Mouse (Mus musculus) common myeloid progenitor, adult 5-6 weeks (primary cell): ENCODE results near the gene Slc25a40. TPM values are rescaled to one million over a fixed set of nuclear protein-coding genes. Genes with fewer than 3 reads are reported as not detected.

Experiments used
- ATAC-seq: replicated peaks from 2 replicates; pipeline ENCODE4 v1.8.0; 2016; ENCODE audit warnings: low read depth, mild to moderate bottlenecking, moderate TSS enrichment, inconsistent platforms; ENCODE audit not compliant: poor library complexity, severe bottlenecking
- total RNA-seq: library from RNA; stranded (forward); fragments of 200-1000, 187-1606 nt; gene quantifications from 2 replicates; pipeline ENCODE4 v1.2.3, GENCODE M21; 2017

Gene Slc25a40
- total RNA-seq = 8.9 and 10.5 TPM in 2 replicates

DNA sequence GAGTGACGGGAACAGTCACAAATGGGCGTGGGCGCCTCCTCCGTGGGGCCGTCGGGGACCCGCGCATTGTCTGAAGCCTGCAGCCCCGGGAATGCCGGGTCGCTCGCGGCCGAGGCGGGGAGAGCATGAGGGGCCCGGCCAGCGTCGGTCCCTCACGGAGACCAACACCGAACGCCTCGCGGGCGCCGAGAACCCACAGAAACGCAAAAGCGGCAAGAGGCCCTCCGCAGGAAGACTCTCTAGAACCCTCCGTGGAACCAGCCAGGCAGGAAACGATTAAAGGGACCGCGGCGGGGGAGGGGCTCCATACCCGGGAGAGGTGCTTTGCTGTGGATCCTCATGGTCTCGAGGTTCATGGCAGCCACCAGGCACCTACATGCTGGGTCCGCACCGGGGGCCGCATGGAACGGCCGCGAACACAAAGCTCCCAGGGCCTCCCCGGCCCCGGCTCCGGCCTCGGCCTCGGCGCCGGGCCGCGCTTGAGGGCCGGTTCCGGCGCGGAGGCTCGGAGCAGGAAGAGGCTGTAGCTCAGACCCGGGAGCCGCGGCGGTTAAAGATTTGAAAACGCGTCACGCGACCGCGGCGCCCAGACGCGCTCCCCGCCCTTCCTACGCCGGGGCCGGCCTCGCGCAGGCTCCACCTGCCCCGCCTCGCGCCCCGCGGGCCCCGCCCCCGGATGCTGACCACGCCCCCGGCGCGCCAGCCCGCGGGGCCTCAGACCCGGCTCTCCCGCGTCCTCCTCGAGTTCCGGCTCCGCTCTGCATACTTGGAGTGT lies at the start of gene Slc25a40, which contains the start of gene Dbf4:
Gene Slc25a40 (plus strand): TSS at position 694 of the 775 bp plus-strand sequence.
Gene Dbf4 (minus strand): TSS at position 560 of the 775 bp plus-strand sequence.
- ATAC-seq = peak; percentile 84

DNA sequence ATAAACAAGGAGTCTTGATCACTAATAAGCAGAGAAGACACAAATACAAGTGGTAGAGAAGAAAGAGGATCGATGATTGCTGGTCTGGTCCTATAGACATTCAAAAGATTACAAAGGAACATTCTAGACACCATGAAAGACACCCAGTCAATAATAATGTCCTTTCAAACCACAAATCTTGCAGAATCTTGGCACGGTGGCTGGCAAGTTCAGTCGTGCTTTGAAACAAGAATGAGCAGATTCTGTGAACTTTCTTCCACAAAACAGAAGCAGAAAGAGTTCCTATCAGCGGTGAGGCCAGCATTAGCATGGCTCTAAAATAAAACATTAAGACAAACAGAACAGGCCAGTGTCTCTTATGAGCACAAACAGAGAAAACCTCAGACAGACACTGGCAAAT lies 49.2 kb upstream of the Slc25a40 start:
- no peak for ATAC-seq

DNA sequence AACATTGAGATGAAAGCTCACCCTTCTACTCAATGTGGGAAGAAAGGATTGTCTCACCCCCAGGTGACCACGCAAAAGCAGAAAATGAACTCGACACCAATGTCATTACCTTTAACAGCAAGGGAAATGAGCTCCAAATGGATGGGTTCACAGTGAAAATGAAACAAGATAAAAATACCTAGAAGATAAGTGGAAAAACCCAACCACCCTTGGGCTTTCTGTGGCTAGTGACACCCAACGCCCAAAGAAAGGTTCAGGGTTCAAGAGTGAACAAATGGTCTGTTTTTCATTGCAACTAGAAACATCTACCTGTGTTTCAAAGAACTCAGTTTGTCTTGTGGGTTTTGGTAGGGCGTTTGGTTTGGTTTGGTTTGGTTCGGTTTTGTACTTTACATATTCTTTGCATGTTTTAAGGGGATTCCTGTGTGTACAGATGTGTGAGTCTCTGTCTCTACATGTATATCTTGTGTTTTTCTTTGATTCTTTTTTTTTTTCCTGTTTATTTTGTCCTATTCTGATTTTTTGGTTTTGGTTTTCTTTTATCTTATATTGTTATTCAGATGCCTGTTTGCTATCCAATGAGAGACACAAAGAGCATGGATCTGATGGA lies 48.2 kb upstream of the Slc25a40 start:
- ATAC-seq = no peak

DNA sequence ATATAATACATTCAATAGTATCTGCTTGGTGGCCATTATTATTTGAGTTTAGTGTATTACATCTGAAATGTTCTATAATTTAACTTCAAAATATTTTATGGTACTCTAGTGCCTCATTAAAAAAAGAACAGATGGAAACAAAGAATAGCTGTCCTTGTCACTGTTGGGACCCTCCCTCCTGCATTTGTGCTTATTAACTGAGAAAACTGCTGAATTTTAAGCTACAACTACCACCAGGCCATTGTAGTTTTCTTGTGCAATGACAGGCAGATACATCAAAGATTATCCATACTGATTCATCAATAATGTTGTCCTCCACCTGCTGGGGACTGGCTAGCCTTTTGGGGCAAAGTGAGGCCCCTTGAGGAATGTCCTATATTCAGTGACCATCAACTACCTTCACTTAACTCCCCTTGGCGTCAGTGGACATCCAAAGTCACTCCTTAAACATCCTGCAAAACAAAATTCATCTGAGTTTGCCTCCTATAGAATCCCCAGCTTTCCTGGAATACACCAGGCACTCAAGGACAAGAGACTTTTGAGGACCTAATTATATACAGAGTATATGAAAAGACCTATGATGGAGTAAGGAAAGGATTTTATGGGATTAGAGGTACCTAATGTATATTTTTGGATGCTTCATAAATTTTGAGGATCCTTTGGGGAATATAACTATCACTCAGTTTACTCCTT lies 28.6 kb upstream of the Slc25a40 start:
- no peak for ATAC-seq

DNA sequence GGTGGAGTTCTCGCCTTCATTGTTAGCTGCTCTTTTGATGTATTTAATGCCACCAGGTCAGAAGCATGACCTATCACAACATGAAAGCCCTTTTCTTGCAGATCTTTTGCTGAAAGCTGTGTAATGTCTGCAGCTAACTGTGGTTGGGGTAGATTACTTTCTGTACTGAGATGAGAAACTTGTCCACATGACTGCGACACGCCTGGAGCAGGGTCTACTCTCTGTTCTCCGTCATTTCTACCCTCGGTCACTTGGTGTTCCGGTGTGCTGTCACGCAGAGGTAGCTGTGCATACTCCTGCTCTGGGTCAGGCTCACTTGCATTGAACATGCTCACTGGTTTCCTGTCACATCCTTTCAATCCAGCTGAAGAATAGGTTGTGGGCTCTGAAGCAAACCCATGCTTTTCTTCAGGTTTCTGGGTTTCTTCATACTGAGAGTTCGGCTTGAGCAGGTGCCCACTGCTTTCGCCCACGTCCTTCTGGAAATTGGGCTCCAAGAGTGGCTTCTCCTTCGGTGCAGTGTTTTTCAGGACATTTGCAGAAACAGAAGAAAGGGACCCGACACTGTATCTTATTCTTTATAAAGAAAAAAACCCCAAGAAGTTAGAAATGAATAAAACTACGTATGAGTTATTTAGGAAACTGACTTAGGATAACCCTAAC lies 24.9 kb upstream of the Slc25a40 start:
- ATAC-seq = no peak

DNA sequence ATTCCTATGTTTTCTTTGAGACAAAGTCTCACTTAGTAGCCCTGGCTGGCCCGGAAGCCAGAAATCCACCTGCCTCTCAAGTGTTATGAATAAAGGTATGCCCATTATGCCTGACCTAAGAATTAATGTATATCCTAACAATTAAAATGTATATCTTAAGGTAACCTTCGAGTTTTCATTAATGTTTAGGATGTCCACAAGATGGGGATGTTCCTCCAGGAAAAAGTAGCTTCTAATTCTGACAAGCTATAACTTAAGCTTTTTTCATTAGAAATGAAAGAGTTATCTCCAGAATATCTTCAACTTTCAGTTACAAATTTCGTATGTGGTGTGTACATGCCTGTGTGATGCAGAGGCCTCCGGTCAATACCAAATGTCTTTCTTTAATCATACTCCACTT lies 13.9 kb upstream of the Slc25a40 start:
- ATAC-seq = no peak

DNA sequence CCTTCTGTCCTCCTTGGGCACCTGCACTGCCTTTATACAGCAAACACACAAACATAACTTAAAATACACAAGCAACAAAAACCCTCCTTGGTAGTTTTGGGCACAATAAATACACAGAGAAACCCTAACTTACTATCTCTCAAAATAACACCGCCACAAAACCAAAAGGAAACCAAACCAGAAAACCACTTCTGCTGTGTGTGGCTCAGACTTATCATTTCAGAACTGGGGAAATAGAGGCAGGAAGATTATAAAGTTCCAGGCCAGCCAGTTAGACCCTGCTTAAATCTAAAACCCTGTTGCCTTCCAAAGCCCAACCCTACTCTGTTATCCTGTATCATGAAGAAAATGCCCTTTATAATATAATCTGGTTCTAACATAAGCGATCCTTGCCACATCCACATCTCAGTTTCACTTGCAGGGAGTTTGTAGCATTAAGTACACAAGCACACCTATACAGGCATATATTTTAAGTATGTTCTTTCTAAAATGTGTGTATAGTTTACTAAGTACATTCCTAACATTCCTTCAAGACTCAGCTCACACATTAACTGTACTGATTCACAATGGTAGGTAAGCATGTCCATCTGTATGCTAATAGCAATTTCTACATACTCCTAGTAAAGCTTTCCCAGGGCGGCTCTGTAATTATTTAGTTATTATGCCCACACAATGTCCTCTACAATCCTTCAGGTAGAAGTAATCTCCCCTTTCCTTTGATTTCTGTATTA lies 5.8 kb upstream of the Slc25a40 start:
- ATAC-seq = peak; percentile 56

DNA sequence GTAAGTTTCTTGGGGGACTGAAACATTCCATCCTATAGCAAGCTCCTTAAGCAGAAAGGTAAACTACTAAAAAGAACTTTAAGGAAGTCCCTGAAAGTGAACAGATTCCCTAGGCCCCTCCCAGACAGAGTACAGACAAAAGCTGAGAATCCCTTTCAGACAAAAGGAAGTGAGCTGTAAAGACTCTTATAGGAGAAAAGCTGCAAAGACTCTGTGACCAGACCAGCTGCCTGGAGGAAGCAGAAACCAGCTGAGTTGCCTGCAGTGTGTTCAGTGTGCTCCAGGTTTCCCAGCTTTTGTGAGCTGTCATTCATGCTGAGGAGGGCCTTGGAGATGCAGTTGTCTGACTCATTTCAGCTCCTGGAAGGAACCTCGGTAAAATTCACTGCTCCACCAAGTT lies 5.2 kb upstream of the Slc25a40 start:
- peak; percentile 45 for ATAC-seq

DNA sequence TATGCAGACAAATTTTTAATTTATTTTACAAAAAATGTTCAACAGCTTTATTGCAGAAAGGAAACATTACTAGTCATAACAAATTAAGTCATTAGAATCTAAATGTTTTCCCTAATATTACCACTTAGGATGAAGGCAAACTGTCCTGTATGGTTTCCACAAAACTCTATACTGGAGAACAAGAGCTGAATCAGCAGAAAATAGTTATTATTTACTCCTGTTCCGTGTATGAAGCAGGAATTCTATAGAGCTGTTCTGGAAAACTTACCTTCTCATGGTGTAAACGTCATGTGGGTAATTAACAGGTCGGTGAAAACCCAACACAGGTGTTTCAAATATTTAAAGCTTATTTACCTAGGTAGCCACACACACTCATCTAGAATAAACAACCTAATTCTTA lies 1.2 kb upstream of the Slc25a40 start:
- ATAC-seq = no peak

DNA sequence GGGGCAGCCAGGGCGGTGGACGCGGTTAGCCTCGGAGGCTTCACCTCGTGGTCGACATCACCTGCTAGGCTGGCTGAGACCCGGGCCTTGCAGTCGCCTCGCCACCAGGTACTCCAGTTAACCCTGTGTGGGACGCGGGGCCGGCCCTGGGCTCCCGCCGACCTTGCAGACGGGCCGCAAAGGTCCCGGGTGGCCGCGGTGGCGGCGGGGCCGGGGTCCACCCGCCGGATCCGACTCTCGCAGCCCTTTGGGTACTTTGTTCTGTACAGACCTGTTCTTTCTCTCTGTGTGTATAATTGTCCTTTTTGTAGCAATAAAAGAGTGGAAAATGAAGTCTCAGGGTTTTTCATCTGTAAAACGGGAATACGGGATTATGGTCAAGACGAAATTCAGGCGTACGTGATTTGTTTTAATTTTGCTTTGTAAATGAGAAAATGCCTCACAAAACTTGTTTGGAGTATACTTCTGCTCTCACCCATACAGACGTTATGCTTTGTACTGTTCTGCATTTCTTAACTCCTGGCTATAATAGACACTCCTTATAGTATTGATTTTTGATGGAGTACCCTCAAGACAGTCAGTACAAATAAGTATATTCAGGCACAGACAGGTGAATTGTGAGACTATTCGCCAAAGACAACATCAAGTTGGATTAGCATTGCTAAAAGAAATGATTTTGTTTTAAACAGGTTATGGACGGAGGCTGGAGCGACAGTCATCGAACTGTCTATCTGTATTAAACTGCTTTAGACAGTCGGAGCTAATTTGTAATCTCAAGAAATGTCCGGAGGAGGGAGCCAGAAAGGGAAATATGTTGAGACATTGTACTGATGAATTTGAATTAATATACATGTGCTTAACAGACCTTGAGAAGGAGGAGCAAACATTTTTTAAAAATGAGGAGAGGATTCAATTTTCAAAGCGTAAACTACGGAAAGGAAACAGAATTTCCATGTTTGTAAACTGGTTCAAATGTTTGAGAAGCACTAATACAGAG lies 580 bp downstream of the Slc25a40 start:
- peak; percentile 43 for ATAC-seq

DNA sequence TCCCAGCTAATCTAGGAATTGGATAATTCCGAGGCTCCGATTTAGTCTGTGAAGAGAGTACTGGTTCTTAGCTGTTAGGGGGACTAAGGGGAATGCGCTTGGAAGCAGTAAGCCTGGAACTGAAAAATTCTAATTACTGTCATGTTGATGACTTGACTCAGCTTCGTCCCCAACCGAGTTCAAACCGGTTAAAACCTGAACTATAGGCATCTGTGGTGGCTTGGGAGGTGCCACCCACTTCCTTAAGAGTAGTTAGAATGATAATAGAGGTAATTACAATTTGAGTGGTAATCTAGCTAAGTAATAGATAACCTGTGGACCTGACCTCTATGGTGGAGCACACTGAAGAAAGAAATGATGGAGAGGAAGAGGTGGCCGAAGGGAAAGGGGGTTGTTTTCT lies 1.5 kb downstream of the Slc25a40 start:
- ATAC-seq = no peak

DNA sequence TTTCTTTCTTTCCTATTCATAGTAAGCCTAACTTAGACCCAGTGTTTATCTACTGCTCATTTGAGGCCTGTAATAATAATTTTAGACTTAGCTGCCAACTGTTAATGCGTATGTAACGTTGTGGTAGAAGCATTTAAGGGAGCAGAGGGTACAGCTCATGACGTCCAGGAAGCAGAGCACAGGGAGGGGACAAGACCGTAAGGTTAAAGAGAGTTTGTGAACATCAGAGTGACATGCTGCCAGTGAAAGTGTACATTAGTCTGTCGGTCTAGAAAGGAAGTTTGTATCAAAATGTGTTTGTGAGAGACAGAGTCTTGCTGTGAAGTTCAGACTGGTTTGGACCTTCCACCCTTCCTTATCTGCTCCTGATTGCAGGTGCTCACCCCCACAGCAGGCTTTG lies 3.2 kb downstream of the Slc25a40 start:
- no peak for ATAC-seq

DNA sequence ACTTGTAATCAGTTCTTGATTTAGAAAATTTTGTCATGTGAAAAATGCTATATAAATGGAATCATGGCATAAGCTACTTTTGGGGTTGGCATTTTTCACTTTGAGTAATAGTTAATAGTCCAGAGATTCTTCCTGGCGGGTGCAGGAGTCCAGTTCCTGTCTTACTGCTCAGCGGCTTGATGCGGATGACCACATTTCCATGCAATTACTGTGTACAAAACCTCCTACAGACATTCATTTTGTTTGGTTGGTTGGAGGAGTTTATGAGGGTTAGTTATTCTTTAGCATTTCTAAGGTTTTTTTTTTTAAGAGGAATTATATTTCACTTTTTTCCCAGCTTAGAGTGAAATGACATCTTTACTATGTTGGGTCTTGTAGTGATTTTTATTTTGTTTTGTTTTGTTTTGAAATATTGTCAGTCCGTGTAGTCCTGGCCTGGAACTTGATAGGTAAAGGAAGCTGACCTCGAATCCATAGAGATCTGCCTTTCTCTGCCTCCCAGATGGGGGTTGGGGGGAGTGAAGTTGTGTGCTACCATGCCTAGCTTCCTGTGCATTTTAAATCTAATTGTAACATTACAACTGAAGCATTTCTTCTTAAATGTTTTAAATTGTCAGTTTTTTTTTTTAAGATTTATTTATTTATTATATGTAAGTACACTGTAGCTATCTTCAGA lies 15.0 kb downstream of the Slc25a40 start:
- no peak for ATAC-seq

DNA sequence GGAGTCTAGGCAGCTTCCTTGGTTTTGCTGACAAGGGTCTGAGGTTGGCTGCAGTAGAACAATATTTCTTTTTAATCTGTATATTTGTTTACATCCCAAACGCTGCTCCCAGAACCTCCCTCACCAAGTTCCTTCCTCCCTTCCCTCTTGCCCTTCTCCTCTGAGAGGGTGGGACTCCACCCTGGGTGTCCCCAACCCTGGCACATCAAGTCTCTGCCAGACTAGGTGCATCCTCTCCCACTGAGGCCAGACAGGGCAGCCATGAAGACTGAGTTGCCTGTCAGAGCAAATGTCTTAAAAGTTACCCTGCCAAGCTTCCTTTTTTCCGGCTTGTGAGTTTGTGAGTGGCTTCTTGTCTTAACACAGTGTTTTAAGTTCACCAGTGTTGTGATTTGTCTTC lies 16.4 kb downstream of the Slc25a40 start:
- ATAC-seq = no peak

DNA sequence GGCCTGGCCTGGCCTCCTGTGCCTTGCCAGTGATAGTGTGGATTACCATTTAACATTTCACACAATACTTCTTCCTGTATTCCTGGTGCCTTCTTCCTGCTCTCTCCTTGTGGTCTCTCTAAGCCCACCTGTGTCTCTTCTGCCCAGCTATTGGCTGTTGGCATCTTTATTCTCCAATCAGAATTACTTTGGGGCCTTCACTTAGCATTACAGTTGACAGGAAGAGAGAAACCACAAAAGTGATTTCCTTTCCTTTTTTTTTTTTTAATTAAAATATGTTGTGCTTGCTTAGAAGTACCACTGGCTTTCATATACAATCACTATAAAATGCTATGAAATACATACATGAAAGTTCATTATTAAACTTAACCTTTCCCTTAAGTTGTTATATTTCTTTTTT lies 32.9 kb downstream of the Slc25a40 start:
- ATAC-seq = 0 out of 2 replicates have a peak, but pooled peaks have one; percentile 15

DNA sequence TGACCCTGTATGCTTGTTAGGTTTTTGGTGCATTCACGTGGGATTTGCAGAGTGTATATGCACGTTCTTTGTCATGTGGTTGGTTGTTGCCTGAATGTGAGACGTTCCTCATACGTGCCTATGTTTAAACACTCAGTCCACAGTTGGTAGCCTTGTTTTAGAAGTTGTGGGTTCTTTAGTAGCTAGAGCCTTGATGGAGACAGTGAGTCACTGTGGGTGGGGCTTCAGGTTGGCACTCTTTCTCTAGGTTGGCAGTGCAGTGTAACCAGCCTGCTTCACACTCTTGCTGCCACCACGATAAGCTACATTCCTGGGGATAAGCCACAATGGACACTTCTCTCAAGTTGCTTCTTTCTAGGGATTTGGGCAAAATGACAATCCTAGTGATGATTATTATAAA lies 33.9 kb downstream of the Slc25a40 start:
- ATAC-seq = 0 out of 2 replicates have a peak, but pooled peaks have one; percentile 29

DNA sequence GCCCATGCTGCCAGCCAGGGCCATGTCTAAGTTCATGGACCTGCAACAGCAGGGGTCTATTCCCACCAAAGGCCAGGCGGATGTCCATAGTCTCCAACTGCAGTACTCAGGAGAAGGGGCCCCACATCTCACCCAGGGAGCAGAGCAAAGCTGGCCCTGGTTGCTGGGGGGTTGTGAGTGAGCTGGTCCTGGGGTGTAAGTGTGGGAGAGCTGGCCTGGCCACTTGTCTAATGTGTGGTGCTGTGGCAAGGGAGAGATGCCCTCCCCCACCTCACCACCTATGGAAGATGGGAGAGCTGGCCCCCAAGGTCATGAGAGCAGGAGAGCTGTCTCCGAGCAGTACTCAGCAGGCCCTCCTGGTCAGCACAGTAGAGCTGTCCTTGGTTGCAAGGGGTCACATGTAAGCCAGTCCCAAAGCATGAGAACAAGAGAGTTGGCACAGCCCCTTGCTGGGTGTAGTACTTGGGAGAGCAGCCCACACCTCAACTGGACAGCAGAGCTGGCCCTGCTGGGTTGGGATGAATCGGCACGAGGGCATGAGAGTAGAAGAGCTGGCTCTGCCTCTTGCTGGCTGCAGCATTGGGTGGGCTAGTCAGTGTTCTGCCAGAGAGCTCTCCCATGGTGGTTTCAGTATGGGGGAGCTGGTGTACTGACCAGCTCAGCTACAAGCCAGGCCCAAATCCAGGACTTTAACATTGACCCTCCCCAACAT lies 65.5 kb downstream of the Slc25a40 start:
- no peak for ATAC-seq
